Mouse (Mus musculus): ENCODE results near the gene Laptm4a.

GRCm38 (mm10) chr12:8973820-8974465 is 52.5 kb downstream of the Laptm4a start, which contains the start of gene Wdr35:
- TF ChIP-seq CTCF (conservative IDR thresholded peaks at IDR 0.05; ENCODE audit: insufficient read depth, insufficient read length, low read depth, low read length): no peak
- no peak for TF ChIP-seq POLR2A (IDR thresholded peaks at IDR 0.05; ENCODE audit: low read depth, low read length)

Data from kidney, adult 2 months (tissue).